Mouse (Mus musculus): ENCODE results near the gene Zfand3.

DNA sequence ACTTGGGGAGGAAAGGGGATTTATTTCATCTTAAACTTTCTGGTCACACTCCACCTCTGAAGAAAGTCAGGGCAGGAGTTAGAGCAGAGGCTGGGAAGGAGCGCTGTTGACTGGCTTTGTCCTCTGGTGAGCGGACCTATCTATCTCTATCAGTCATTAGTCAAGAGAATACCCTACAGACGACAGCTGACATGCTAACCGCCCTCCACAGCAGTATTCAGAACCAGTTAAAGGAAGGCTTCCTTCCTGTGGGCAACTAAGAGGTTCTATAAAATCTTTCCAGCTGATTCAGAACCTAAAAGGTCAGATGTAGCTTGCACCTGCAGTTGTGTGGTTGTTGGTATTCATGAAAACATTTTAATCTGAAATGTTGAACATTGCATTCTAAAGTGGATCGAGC, 154.8 kb downstream of the Zfand3 start:
- TF ChIP-seq POLR2A (IDR thresholded peaks at IDR 0.05; ENCODE audit: borderline replicate concordance, extremely low read depth, low read depth, low read length), result no peak
- TF ChIP-seq CTCF (IDR thresholded peaks at IDR 0.05; ENCODE audit: insufficient read depth, low read length), result no peak
